Mouse (Mus musculus) heart, embryonic 10.5 days (tissue): ENCODE data around the gene Pld5. TPM values are rescaled to one million over a fixed set of nuclear protein-coding genes. Genes with fewer than 3 reads are reported as not detected.

Experiments
- DNase-seq: peaks from one replicate; pipeline ENCODE4 v3.0.0-alpha.2; 2017; ENCODE audit warnings: low spot score
- H3K27ac ChIP-seq: fragments of 300-500 bp; sonication (generic); 2 replicates; pipeline ENCODE4 v1.5.1; 2016; ENCODE audit warnings: mild to moderate bottlenecking
- H3K27me3 ChIP-seq: fragments of 300-500 bp; sonication (generic); 2 replicates; pipeline ENCODE4 v1.6.1; 2016; ENCODE audit warnings: mild to moderate bottlenecking; ENCODE audit not compliant: poor library complexity, insufficient read depth, severe bottlenecking
- H3K36me3 ChIP-seq: fragments of 300-500 bp; sonication (generic); 2 replicates; pipeline ENCODE4 v1.6.1; 2016; ENCODE audit warnings: mild to moderate bottlenecking, moderate library complexity
- H3K4me1 ChIP-seq: fragments of 300-500 bp; sonication (generic); 2 replicates; pipeline ENCODE4 v1.6.1; 2016; ENCODE audit warnings: mild to moderate bottlenecking
- H3K4me3 ChIP-seq: fragments of 300-500 bp; sonication (generic); 2 replicates; pipeline ENCODE4 v1.5.1; 2016; ENCODE audit warnings: mild to moderate bottlenecking, moderate library complexity
- H3K9me3 ChIP-seq: fragments of 300-500 bp; sonication (generic); 2 replicates; pipeline ENCODE4 v1.6.1; 2016; ENCODE audit warnings: mild to moderate bottlenecking, moderate library complexity
- whole genome bisulfite sequencing: fragments of 180-500 bp; shearing (Covaris S2); methylation state at CpG from one replicate; pipeline ENCODE4 v1.1.7; 2016; 5-methylcytosine and 5-hydroxymethylcytosine counted together
- polyA plus RNA-seq: library from polyadenylated mRNA; unstranded; fragments of >200 nt; fragmentation: Nextera tagmentation; extraction: Ambion mirVana; gene quantifications from 2 replicates; pipeline ENCODE4 v1.2.1, GENCODE M21; 2016

Gene Pld5
- polyA plus RNA-seq, 1 experiment from 2014 or later: 0.31 TPM

- Histone ChIP-seq H3K36me3 (peaks cover 18% of the 10 kb centered on the region), H3K27me3 (no peaks in the 10 kb centered on the region), H3K4me1 (no peaks in the 10 kb centered on the region), H3K9me3 (no peaks in the 10 kb centered on the region), H3K27ac (no peak overlapping the region), H3K4me3 (no peak overlapping the region)
- DNase-seq: no peak
- WGBS: 81% methylated on average over 5 of the region's 5 CpGs
Measured at GRCm38 (mm10) chr1:175913728-175914303, 361.3 kb downstream of the Pld5 start.
